Mouse (Mus musculus) urinary bladder, adult 18-20 months (tissue): ENCODE measurements around the gene Armc12.
A peak's percentile ranks its signal among the peaks of the same experiment; 100 is the strongest.

Source experiments
- DNase-seq, 2 experiments: peaks; one replicate each; pipeline ENCODE4 v3.0.0; 2022; ENCODE audit warnings: low spot score in 2 of 2, mixed read lengths in 2 of 2

Gene Armc12

GRCm38 (mm10) chr17:28530506-28530905 is at the start of gene Armc12:
Armc12 (plus strand) TSS chr17:28530806.
- no peak for DNase-seq

- DNase-seq = peak in 1 of 2 experiments; percentile 57
Measured at GRCm38 (mm10) chr17:28484704-28485445, 45.7 kb upstream of the Armc12 start.

- no peak for DNase-seq
Measured at GRCm38 (mm10) chr17:28485446-28485948, 45.1 kb upstream of the Armc12 start.

GRCm38 (mm10) chr17:28485977-28486400 is 44.6 kb upstream of the Armc12 start:
- DNase-seq = peak; percentile 97 to 98

GRCm38 (mm10) chr17:28486720-28487119 is 43.9 kb upstream of the Armc12 start:
- DNase-seq = no peak

- DNase-seq = no peak
Measured at GRCm38 (mm10) chr17:28487584-28488257, 42.9 kb upstream of the Armc12 start.

GRCm38 (mm10) chr17:28488258-28489013 is 42.2 kb upstream of the Armc12 start:
- no peak for DNase-seq

GRCm38 (mm10) chr17:28491035-28491770 is 39.4 kb upstream of the Armc12 start:
- no peak for DNase-seq

GRCm38 (mm10) chr17:28495832-28496231 is 34.8 kb upstream of the Armc12 start:
- no peak for DNase-seq

- DNase-seq = no peak
Measured at GRCm38 (mm10) chr17:28499190-28499589, 31.4 kb upstream of the Armc12 start.

- no peak for DNase-seq
Measured at GRCm38 (mm10) chr17:28500465-28500864, 30.1 kb upstream of the Armc12 start.

GRCm38 (mm10) chr17:28502196-28502821 is 28.3 kb upstream of the Armc12 start:
- peak in 1 of 2 experiments; percentile 73 for DNase-seq

GRCm38 (mm10) chr17:28504182-28504581 is 26.4 kb upstream of the Armc12 start:
- DNase-seq = no peak

- DNase-seq = no peak
Measured at GRCm38 (mm10) chr17:28505591-28505990, 25.0 kb upstream of the Armc12 start.

- no peak for DNase-seq
Measured at GRCm38 (mm10) chr17:28506895-28507294, 23.7 kb upstream of the Armc12 start.

- no peak for DNase-seq
Measured at GRCm38 (mm10) chr17:28507496-28507895, 23.1 kb upstream of the Armc12 start.

GRCm38 (mm10) chr17:28510445-28511342 is 19.9 kb upstream of the Armc12 start:
- no peak for DNase-seq

- DNase-seq = no peak
Measured at GRCm38 (mm10) chr17:28511616-28512541, 18.7 kb upstream of the Armc12 start.

GRCm38 (mm10) chr17:28512696-28513095 is 17.9 kb upstream of the Armc12 start:
- DNase-seq = peak in 1 of 2 experiments; percentile 81
